Mouse (Mus musculus) E14TG2a.4 (cell line): ENCODE results near the gene Fdps.
A peak's percentile ranks its signal among the peaks of the same experiment; 100 is the strongest.

Source experiments
- H3K27me3 ChIP-seq: 2 replicates; pipeline ENCODE4 v1.6.1; 2014; ENCODE audit warnings: low read length, control low read depth; ENCODE audit not compliant: insufficient read depth
- H3K36me3 ChIP-seq: 2 replicates; pipeline ENCODE4 v1.6.1; 2014; ENCODE audit warnings: low read length, control low read depth; ENCODE audit not compliant: insufficient read depth
- H3K4me1 ChIP-seq: replicated peaks from 2 replicates; pipeline ENCODE4 v1.6.1; 2014; ENCODE audit warnings: low read depth, low read length, control low read depth
- H3K4me3 ChIP-seq: replicated peaks from 2 replicates; pipeline ENCODE4 v1.5.1; 2014; ENCODE audit warnings: mild to moderate bottlenecking, low read length
- H3K9me3 ChIP-seq: 2 replicates; pipeline ENCODE4 v1.6.1; 2014; ENCODE audit warnings: low read length, control low read depth
- CTCF ChIP-seq: conservative IDR thresholded peaks from 2 replicates; pipeline ENCODE4 v1.5.1; 2014; ENCODE audit warnings: low read length
- NANOG ChIP-seq: IDR thresholded peaks from 2 replicates; pipeline ENCODE4 v1.6.1; 2014; ENCODE audit warnings: borderline replicate concordance, low read length, mixed read lengths
- POU5F1 ChIP-seq: IDR thresholded peaks from 2 replicates; pipeline ENCODE4 v1.6.1; 2014; ENCODE audit warnings: low read length, borderline replicate concordance

The Fdps gene

DNA sequence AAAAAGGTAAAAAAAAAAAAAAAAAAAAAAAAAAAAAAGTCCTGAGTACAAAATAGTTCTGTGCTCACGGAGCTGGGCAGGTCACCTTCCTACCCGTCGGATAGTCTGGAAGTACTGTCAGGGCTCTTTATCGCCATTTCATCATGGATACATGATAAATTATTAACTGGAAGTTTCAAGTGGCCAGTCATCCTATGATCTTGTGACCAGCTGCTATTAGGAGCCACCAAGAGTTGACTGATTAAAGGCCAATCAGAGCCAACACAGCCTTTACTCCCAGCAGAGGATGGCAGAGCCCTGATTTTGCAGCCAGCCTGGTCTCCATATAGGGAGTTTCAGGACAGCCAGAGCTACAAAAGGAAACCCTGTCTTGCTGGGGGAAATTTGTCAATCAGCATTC, 11.3 kb upstream of the Fdps start:
- TF ChIP-seq NANOG (no peak), CTCF (no peak), POU5F1 (no peak)
- Histone ChIP-seq H3K4me1 (peaks cover 14% of the 10 kb centered on the region), H3K27me3 (peaks cover 12% of the 10 kb centered on the region; the same call in 1 of the 2 replicates), H3K9me3 (no peaks in the 10 kb centered on the region), H3K4me3 (no peak overlapping the region), H3K36me3 (no peaks in the 10 kb centered on the region)

- peaks cover 8% of the 10 kb centered on the region for H3K4me1 ChIP-seq
- TF ChIP-seq POU5F1 (no peak), NANOG (no peak), CTCF (no peak)
- no peaks in the 10 kb centered on the region for H3K9me3 ChIP-seq
- H3K36me3 ChIP-seq, result no peaks in the 10 kb centered on the region
- peaks cover under 1% of the 10 kb centered on the region; the same call in 1 of the 2 replicates for H3K27me3 ChIP-seq
- H3K4me3 ChIP-seq, result no peak overlapping the region
Observed at GRCm38 (mm10) chr3:89108146-89108545, 6.4 kb upstream of the Fdps start.

- no peaks in the 10 kb centered on the region for H3K36me3 ChIP-seq
- peaks cover 14% of the 10 kb centered on the region for H3K4me1 ChIP-seq
- TF ChIP-seq CTCF, result no peak
- TF ChIP-seq NANOG, result no peak
- TF ChIP-seq POU5F1, result no peak
- no peaks in the 10 kb centered on the region for H3K27me3 ChIP-seq
- no peaks in the 10 kb centered on the region for H3K9me3 ChIP-seq
- no peak overlapping the region for H3K4me3 ChIP-seq
Observed at GRCm38 (mm10) chr3:89107545-89107944, 5.8 kb upstream of the Fdps start.

- Histone ChIP-seq H3K27me3 (no peaks in the 10 kb centered on the region), H3K4me3 (no peak overlapping the region), H3K36me3 (no peaks in the 10 kb centered on the region), H3K9me3 (no peaks in the 10 kb centered on the region), H3K4me1 (peaks cover 19% of the 10 kb centered on the region)
- TF ChIP-seq NANOG (no peak), POU5F1 (no peak), CTCF (no peak)
Observed at GRCm38 (mm10) chr3:89106881-89107280, 5.1 kb upstream of the Fdps start.

GRCm38 (mm10) chr3:89103291-89103595, 1.5 kb upstream of the Fdps start:
- peaks cover 27% of the 10 kb centered on the region for H3K36me3 ChIP-seq
- H3K9me3 ChIP-seq, result no peaks in the 10 kb centered on the region
- TF ChIP-seq NANOG (no peak), POU5F1 (no peak), CTCF (no peak)
- H3K27me3 ChIP-seq, result no peaks in the 10 kb centered on the region
- H3K4me3 ChIP-seq, result no peak overlapping the region
- peaks cover 38% of the 10 kb centered on the region for H3K4me1 ChIP-seq

DNA sequence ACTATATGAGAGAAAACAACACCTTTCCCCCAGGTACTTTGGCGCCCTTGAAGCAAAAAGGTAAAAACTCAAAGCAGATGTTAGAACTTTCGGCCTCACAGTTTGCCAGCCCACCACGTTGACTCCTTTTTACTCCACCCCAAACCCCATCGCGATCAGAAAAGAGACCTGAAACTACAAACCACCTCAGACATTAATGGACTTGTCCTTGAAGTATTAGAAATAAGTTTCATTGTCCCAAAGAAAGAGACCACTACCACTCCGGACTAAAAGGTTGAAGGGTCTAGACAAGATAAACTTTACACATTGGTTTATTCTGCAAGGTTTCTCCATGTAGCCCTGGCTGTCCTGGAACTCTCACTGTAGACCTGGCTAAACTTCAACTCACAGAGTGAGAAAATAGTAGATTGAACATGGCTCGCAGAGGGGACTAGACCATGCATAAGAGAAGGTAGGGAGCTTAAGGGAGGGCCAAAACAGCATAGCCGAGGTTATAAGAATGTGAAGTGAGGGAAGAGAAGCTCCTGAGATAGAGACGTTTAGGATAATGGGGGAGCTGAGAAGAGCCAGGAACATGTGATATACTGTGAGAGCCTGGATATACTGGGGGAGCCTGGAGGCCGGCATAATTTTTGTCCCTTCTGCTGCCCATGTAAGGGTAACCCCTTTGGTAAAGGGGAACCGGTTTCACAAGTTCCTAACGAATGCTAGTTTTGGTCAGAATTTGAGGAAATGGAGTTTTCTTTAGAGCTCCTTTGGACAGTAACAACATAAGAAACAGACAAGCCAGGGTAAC, 934 bp upstream of the Fdps start:
- TF ChIP-seq NANOG (no peak), CTCF (no peak), POU5F1 (no peak)
- peak overlapping the region; percentile 91 for H3K4me3 ChIP-seq

GRCm38 (mm10) chr3:89101459-89101811, 324 bp downstream of the Fdps start:
- Histone ChIP-seq H3K36me3 (peaks cover 45% of the 10 kb centered on the region), H3K9me3 (no peaks in the 10 kb centered on the region), H3K27me3 (no peaks in the 10 kb centered on the region), H3K4me1 (peaks cover 39% of the 10 kb centered on the region), H3K4me3 (peak overlapping the region; percentile 91)
- no peak for TF ChIP-seq CTCF
- no peak for TF ChIP-seq POU5F1

More for the DNA sequence above, 934 bp upstream of the Fdps start:
- peaks cover 38% of the 10 kb centered on the region for H3K4me1 ChIP-seq
- H3K9me3 ChIP-seq, result no peaks in the 10 kb centered on the region
- H3K36me3 ChIP-seq, result peaks cover 33% of the 10 kb centered on the region
- no peaks in the 10 kb centered on the region for H3K27me3 ChIP-seq

GRCm38 (mm10) chr3:89100811-89101210, 948 bp downstream of the Fdps start, which contains the start of gene Gm43738:
Gene Gm43738, minus strand, starts transcription at chr3:89101099.
- peaks cover 52% of the 10 kb centered on the region for H3K36me3 ChIP-seq
- H3K4me3 ChIP-seq, result peak within 1 kb of the TSS; percentile 91
- no peaks in the 10 kb centered on the region for H3K27me3 ChIP-seq
- TF ChIP-seq NANOG (no peak), CTCF (no peak), POU5F1 (no peak)
- H3K9me3 ChIP-seq, result no peaks in the 10 kb centered on the region
- peaks cover 45% of the 10 kb centered on the region for H3K4me1 ChIP-seq

DNA sequence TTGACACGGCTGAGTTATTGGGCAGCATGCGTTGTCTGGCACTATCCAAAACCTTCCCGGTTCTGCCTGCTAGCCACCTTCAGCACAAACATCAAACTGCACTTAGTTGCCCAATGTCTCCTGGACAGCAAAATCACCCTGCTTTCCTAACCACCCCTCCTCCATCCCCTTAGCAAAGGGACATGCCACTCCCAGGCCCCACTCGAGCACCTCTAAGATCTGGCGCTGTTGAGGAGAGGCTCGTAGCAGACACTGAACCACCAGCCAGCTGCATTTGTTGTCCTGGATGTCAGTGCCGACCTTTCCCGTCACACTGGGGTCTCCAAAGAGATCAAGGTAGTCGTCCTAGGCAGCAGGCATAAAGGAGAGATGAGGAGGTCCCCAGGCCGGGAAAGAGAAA, 7.7 kb downstream of the Fdps start:
- peaks cover 57% of the 10 kb centered on the region for H3K36me3 ChIP-seq
- TF ChIP-seq CTCF (no peak), NANOG (no peak), POU5F1 (no peak)
- H3K9me3 ChIP-seq, result no peaks in the 10 kb centered on the region
- H3K27me3 ChIP-seq, result peaks cover 40% of the 10 kb centered on the region
- peaks cover 68% of the 10 kb centered on the region for H3K4me1 ChIP-seq
- no peak overlapping the region for H3K4me3 ChIP-seq
